Mouse (Mus musculus) layer of hippocampus, adult 11-12 months (tissue): ENCODE results near the gene Gm28778.
"Not testable (repeated sequence)": the region's sequence is repeated elsewhere in the genome, so short reads cannot be mapped to it uniquely, and the experiment has no call there.

ENCODE experiments used
- DNase-seq: peaks from one replicate; pipeline ENCODE4 v3.0.0; 2022; ENCODE audit warnings: low spot score

Gene Gm28778

GRCm38 (mm10) chr1:53296581-53297383, at the start of gene Gm28778, which contains the start of the genes Pms1 and Ormdl1:
Gm28778 (plus strand) TSS chr1:53297111.
Pms1 (minus strand) TSS chr1:53297018.
Ormdl1 (plus strand) TSS chr1:53297095.
- DNase-seq: peak; percentile 96

DNA sequence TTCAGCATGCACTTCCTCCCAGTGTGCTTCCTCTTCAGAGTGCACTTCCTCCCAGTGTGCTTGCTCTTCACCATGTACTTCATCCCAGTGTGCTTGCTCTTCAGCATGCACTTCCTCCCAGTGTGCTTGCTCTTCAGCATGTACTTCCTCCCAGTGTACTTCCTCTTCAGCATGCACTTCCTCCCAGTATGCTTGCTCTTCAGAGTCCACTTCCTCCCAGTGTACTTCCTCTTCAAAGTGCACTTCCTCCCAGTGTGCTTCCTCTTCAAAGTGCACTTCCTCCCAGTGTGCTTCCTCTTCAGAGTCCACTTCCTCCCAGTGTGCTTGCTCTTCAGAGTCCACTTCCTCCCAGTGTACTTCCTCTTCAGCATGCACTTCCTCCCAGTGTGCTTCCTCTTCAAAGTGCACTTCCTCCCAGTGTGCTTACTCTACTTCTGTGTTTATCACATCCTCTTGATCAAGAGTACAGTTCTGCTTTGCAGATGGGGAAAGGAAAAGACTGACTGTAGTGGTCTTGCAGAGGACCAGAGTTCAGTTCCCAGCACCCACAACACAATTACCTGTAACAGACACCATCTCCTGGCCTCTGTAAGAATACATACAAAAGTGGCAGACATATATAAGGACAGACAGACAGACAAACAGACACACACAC, 31.8 kb upstream of the Gm28778 start:
- not testable (repeated sequence) for DNase-seq

- DNase-seq: no peak
These were observed 27.0 kb upstream of the Gm28778 start for GRCm38 (mm10) chr1:53269901-53270300.

- DNase-seq: peak; percentile 55
These were observed 24.3 kb upstream of the Gm28778 start for GRCm38 (mm10) chr1:53272646-53273045.

GRCm38 (mm10) chr1:53291197-53291596, 5.7 kb upstream of the Gm28778 start:
- DNase-seq: no peak

GRCm38 (mm10) chr1:53300506-53300905, 3.6 kb downstream of the Gm28778 start:
- DNase-seq: no peak

- DNase-seq: peak; percentile 85
These were observed 16.4 kb downstream of the Gm28778 start, which contains the start of gene Osgepl1 for GRCm38 (mm10) chr1:53312989-53313967. Osgepl1 (plus strand) TSS chr1:53313624.

DNA sequence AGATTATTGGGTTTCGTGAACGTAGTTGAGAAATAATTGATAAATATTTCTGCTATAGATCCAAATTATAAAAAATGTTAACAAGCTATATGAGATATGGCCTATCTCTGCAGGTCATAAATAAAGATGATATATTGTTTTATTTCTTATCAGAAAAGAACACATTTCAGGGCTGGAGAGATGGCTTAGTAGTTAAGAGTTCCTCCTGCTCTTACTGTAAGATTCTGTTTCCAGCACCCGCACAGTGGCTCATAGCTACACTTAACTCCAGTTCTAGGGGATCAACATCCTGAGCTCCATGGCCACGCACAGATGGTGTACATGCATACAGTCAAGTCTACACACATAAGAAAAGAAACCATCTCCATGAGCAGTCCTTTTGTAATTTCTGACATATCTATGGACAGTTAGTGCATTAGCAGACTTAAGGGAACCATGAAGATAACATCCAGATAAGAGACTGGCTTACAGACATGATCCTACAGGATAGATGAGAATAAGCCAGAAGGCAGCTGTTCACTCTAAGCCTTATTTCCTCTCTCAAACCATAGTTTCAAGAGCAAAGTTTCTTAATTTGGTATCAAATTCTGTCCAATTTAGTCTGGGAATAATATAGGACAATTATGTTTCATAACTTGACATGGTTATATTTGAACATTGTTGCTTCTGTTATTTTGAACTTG, 24.9 kb downstream of the Gm28778 start:
- no peak for DNase-seq

- no peak for DNase-seq
These were observed 26.3 kb downstream of the Gm28778 start for GRCm38 (mm10) chr1:53323254-53323653.

DNA sequence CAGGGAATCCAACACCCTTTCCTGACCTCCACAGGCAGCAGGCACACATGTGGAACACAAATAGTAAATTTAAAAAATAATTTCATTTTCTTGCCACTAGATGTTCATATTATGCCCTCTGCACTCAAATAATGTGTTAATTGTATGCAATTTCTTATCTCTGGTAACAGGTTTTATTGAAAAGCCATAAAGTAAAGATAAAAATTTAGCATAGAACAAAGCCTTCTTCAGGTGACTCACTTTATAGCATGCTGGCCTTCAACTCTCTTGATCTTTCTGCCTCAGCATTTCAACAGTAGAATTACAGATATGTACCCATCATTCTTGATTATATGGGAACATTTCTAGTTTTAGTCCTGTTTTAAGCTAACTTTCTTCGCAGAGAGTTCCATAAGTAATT, 27.4 kb downstream of the Gm28778 start:
- no peak for DNase-seq

GRCm38 (mm10) chr1:53324827-53325494, 28.1 kb downstream of the Gm28778 start:
- no peak for DNase-seq

DNA sequence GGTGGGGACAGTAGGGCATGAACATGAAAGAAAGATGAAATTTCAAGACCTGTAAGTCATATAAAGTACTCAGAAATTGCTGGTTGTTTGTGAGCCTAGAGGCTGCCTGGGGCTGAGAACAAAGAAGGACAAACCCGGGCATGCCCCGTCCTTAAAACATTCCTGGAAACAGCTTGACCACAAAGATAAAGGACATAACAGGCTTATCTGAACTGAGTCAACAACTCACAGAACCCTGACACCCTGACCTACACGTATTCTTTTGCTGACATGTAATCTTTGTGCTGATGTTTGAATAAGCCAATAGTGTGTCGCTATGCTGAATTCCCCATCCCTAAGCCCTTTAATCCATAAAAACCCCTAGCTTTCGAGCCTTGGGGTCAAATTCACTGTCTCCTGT, 36.6 kb downstream of the Gm28778 start:
- DNase-seq: not testable (repeated sequence)

DNA sequence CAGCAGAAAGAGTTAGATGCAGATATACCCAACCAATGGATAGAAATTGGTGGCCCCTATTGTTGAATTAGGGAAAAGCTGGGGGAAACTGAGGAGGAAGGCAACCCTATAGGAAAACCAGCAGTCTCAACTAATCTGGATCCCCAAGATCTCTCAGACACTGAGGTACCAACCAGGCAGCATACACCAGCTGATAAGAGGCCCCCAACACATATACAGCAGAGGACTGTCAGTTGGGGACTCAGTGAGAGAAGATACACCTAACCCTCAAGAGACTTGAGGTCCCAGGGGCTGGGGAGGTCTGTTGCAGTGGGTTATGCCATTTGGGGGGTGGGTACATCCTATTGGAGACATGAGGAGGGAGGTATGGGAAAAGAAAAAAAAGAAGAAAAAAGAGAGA, 38.6 kb downstream of the Gm28778 start:
- no peak for DNase-seq

- not testable (repeated sequence) for DNase-seq
These were observed 40.5 kb downstream of the Gm28778 start for GRCm38 (mm10) chr1:53337403-53337802.

DNA sequence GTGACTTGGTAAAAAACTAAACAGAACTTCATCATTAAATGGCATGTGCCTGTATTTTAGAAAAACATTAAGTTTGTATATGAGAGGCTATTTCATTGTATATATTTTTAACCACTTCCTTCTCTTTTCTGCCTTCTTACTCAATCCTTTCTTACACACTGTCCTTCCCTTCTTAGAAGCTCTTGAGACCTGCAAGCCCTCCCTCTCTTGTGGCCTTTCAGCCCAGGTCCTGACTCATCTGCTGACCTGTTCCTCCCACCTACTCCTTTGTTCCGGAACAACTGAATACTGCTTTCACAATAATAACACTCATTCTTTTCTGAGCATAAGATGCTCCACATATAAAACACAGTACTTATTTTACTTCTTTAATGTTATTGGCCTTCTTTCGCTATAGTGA, 44.2 kb downstream of the Gm28778 start:
- no peak for DNase-seq

- peak; percentile 98 for DNase-seq
These were observed 55.7 kb downstream of the Gm28778 start, which contains the start of the genes Asdurf, Gm28551 and Asnsd1 for GRCm38 (mm10) chr1:53352327-53353261. Asdurf (minus strand) TSS chr1:53352619. Gm28551 (minus strand) TSS chr1:53352667. Asnsd1 (minus strand) TSS chr1:53352752.

DNA sequence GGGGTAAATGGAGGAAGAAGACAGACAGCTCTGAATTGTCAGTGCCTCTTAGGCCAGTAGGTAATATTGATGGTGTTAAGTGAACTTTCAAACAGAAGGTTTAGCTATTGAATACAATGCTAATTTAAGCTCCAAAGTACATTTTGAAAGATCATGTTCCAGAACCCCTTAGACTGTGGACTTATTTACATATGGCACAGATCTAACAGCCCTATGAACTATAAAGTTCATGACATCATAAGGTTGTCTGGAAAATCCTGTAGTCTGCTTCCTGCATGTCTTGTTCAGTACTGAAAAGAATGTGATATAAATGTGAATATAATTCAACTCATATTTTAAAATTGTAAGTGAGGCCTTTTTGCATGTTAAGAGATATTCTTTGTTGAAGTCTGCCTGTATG, 62.1 kb downstream of the Gm28778 start:
- DNase-seq: no peak
